Mouse (Mus musculus) lung, postnatal 0 days (tissue): Measurements from ENCODE around the gene Adcy9. TPM values are rescaled to one million over a fixed set of nuclear protein-coding genes. Genes with fewer than 3 reads are reported as not detected.

Experiments used
- ATAC-seq: fragments of 200-750 bp; cut with Nextera tagmentation; 2 replicates; pipeline ENCODE4 v1.8.0; 2017; ENCODE audit warnings: moderate library complexity
- DNase-seq: peaks from one replicate; pipeline ENCODE4 v3.0.0-alpha.2; 2016; ENCODE audit warnings: low spot score
- H3K27ac ChIP-seq: fragments of 300-500 bp; sonication (generic); 2 replicates; pipeline ENCODE4 v1.5.1; 2014; ENCODE audit warnings: antibody characterized with exemption, mild to moderate bottlenecking, low read length, mixed read lengths
- H3K27me3 ChIP-seq: fragments of 300-500 bp; sonication (generic); replicated peaks from 2 replicates; pipeline ENCODE4 v1.6.1; 2014; ENCODE audit warnings: low read length, mixed read lengths; ENCODE audit not compliant: insufficient read depth
- H3K36me3 ChIP-seq: fragments of 300-500 bp; sonication (generic); 2 replicates; pipeline ENCODE4 v1.6.1; 2014; ENCODE audit warnings: low read length, mixed read lengths; ENCODE audit not compliant: insufficient read depth
- H3K4me1 ChIP-seq: fragments of 300-500 bp; sonication (generic); 2 replicates; pipeline ENCODE4 v1.6.1; 2014; ENCODE audit warnings: antibody characterized with exemption, low read depth, low read length, mixed read lengths; ENCODE audit not compliant: insufficient read depth
- H3K4me2 ChIP-seq: fragments of 300-500 bp; sonication (generic); replicated peaks from 2 replicates; pipeline ENCODE4 v1.6.1; 2014; ENCODE audit warnings: low read depth, mild to moderate bottlenecking, low read length, moderate library complexity, mixed read lengths
- H3K4me3 ChIP-seq: fragments of 300-500 bp; sonication (generic); 2 replicates; pipeline ENCODE4 v1.5.1; 2014; ENCODE audit warnings: low read depth, low read length
- H3K9ac ChIP-seq: fragments of 300-500 bp; sonication (generic); replicated peaks from 2 replicates; pipeline ENCODE4 v1.6.1; 2014; ENCODE audit warnings: low read depth, mild to moderate bottlenecking
- H3K9me3 ChIP-seq: fragments of 300-500 bp; sonication (generic); 2 replicates; pipeline ENCODE4 v1.6.1; 2016; ENCODE audit warnings: low read length, mixed read lengths
- CTCF ChIP-seq: IDR thresholded peaks from 2 replicates; pipeline ENCODE4 v1.5.1; 2016; ENCODE audit warnings: antibody characterized with exemption, mild to moderate bottlenecking
- EP300 ChIP-seq: IDR thresholded peaks from 2 replicates; pipeline ENCODE4 v1.6.1; 2016; ENCODE audit warnings: antibody characterized with exemption, mild to moderate bottlenecking, control low read depth
- WGBS: fragments of 180-500 bp; shearing (Covaris S2); extraction: QIAGEN DNeasy Blood & Tissue Kit; methylation state at CpG from one replicate; pipeline ENCODE4 v1.1.7; 2014; 5-methylcytosine and 5-hydroxymethylcytosine counted together
- polyA plus RNA-seq: library from polyadenylated mRNA; unstranded; fragments of >200 nt; fragmentation: Nextera tagmentation; extraction: Ambion mirVana; gene quantifications from 2 replicates; pipeline ENCODE4 v1.2.1, GENCODE M21; 2015

The Adcy9 gene
- polyA plus RNA-seq, 1 experiment from 2014 or later, result 2.9 TPM

DNA sequence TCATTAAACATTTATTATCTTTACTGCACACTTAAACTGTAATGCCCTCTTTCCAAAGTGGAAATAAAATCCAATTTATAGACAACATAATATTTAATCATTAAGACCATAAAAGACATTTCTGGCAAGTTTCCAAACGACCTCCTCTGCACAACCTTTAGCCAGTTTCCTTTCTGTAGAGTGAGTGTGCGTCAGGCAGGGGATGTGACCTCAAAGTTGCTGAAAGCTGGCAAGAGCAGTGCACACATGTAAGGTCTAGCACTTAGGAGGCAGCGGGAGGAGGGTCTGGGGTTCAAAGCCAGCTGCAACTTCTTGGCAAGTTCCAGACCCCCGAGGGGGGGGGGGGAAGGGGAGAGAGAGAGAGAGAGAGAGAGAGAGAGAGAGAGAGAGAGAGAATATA lies 83.0 kb downstream of the Adcy9 start:
- no peaks in the 10 kb centered on the region for H3K36me3 ChIP-seq
- DNase-seq (no peak), ATAC-seq (no peak)
- no peak overlapping the region for H3K27ac ChIP-seq
- no peak overlapping the region for H3K9ac ChIP-seq
- H3K9me3 ChIP-seq, result no peaks in the 10 kb centered on the region
- no peak overlapping the region for H3K4me2 ChIP-seq
- no peaks in the 10 kb centered on the region for H3K4me1 ChIP-seq
- 44% methylated on average over 4 of the region's 4 CpGs for WGBS
- no peaks in the 10 kb centered on the region for H3K27me3 ChIP-seq
- H3K4me3 ChIP-seq, result no peak overlapping the region
- no peak for TF ChIP-seq CTCF
- TF ChIP-seq EP300, result no peak

GRCm38 (mm10) chr16:4333788-4334187 lies 86.5 kb downstream of the Adcy9 start:
- Histone ChIP-seq H3K27ac (no peak overlapping the region), H3K9ac (no peak overlapping the region), H3K27me3 (no peaks in the 10 kb centered on the region), H3K36me3 (no peaks in the 10 kb centered on the region), H3K9me3 (no peaks in the 10 kb centered on the region), H3K4me2 (no peak overlapping the region), H3K4me3 (no peak overlapping the region), H3K4me1 (no peaks in the 10 kb centered on the region)
- ATAC-seq, result no peak
- no peak for DNase-seq
- 84% methylated on average over 5 of the region's 5 CpGs for WGBS
- TF ChIP-seq CTCF (no peak), EP300 (no peak)

DNA sequence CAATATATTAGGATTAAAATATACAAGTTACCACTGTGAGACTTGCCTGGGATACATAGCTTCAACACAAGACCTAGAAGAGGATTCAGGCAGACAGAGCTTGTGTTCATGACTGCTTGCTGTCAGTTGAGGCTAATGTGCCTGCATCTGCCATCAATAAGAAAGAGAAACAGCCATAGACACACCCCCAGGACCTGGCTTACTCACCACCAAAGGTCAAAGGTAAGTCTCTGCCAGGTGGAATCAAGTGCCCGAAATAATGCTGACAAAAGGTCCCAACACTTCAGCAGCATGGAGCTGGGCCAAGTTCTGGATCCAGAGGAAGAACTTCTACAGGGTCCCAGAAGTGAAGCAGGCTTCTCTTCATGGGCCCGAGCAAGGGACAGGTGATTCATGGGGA lies 86.9 kb downstream of the Adcy9 start:
- DNase-seq (no peak), ATAC-seq (no peak)
- 80% methylated on average over 2 of the region's 2 CpGs for WGBS
- Histone ChIP-seq H3K9ac (no peak overlapping the region), H3K27ac (no peak overlapping the region), H3K9me3 (no peaks in the 10 kb centered on the region), H3K27me3 (no peaks in the 10 kb centered on the region), H3K4me1 (no peaks in the 10 kb centered on the region), H3K36me3 (no peaks in the 10 kb centered on the region), H3K4me2 (no peak overlapping the region), H3K4me3 (no peak overlapping the region)
- TF ChIP-seq CTCF (no peak), EP300 (no peak)

- no peak overlapping the region for H3K9ac ChIP-seq
- H3K9me3 ChIP-seq, result no peaks in the 10 kb centered on the region
- DNase-seq (no peak), ATAC-seq (no peak)
- no peaks in the 10 kb centered on the region for H3K4me1 ChIP-seq
- no peak overlapping the region for H3K27ac ChIP-seq
- no peaks in the 10 kb centered on the region for H3K36me3 ChIP-seq
- TF ChIP-seq EP300, result no peak
- TF ChIP-seq CTCF, result no peak
- no peaks in the 10 kb centered on the region for H3K27me3 ChIP-seq
- no peak overlapping the region for H3K4me3 ChIP-seq
- H3K4me2 ChIP-seq, result no peak overlapping the region
Measured at GRCm38 (mm10) chr16:4327081-4327480, 93.2 kb downstream of the Adcy9 start.

GRCm38 (mm10) chr16:4325801-4326200 lies 94.5 kb downstream of the Adcy9 start:
- H3K9ac ChIP-seq, result no peak overlapping the region
- DNase-seq, result no peak
- TF ChIP-seq EP300 (no peak), CTCF (no peak)
- no peak overlapping the region for H3K27ac ChIP-seq
- ATAC-seq, result no peak
- WGBS, result 64% methylated on average over 2 of the region's 2 CpGs
- no peaks in the 10 kb centered on the region for H3K27me3 ChIP-seq
- no peaks in the 10 kb centered on the region for H3K36me3 ChIP-seq
- no peak overlapping the region for H3K4me3 ChIP-seq
- no peaks in the 10 kb centered on the region for H3K9me3 ChIP-seq
- no peak overlapping the region for H3K4me2 ChIP-seq
- H3K4me1 ChIP-seq, result no peaks in the 10 kb centered on the region

DNA sequence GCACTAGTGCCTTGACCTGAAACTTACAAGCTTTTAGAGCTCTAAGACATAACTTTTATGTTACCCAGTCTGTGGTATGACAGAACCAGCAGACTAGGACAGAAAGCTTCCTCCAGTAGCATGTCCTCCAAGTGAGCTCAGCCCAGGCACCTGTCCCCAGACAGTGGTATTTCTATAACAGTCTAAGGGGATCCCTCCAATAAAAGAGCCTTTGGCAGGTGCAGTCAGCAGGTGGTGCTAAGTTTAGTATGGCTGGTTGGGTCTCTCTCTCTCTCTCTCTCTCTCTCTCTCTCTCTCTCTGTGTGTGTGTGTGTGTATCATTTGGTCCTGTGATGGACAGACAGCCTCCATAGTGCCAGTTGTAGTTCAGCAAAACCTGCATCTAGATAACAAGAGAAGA lies 95.3 kb downstream of the Adcy9 start:
- Histone ChIP-seq H3K27me3 (no peaks in the 10 kb centered on the region), H3K36me3 (no peaks in the 10 kb centered on the region), H3K4me1 (no peaks in the 10 kb centered on the region), H3K9ac (no peak overlapping the region), H3K4me2 (no peak overlapping the region), H3K9me3 (no peaks in the 10 kb centered on the region), H3K27ac (no peak overlapping the region), H3K4me3 (no peak overlapping the region)
- ATAC-seq (no peak), DNase-seq (no peak)
- TF ChIP-seq CTCF, result no peak

DNA sequence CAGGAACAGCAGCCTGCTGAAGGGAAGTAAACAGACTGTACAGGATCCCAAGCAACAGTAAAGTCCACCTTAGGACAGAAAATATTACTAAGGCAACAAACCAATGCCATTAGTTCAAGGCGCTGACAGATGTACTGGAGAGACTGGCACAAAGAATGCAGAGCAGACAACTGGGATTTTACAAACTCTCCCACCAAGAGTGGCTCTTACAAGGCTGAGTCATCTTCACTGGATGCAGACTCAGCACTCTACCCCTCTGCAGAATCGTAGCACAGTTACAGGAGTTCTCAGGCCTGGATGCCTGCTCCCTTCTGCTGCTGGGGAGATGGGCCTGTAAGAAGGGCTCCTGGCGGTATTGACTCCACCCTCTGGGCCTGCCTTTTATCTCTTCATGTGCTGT lies 99.4 kb downstream of the Adcy9 start:
- TF ChIP-seq CTCF, result no peak
- TF ChIP-seq EP300, result no peak
- no peak overlapping the region for H3K27ac ChIP-seq
- H3K36me3 ChIP-seq, result no peaks in the 10 kb centered on the region
- no peak for DNase-seq
- H3K9me3 ChIP-seq, result no peaks in the 10 kb centered on the region
- H3K4me3 ChIP-seq, result no peak overlapping the region
- 56% methylated on average over 3 of the region's 3 CpGs for WGBS
- H3K4me2 ChIP-seq, result no peak overlapping the region
- no peaks in the 10 kb centered on the region for H3K27me3 ChIP-seq
- no peaks in the 10 kb centered on the region for H3K4me1 ChIP-seq
- ATAC-seq, result no peak
- no peak overlapping the region for H3K9ac ChIP-seq
